Mouse (Mus musculus): ENCODE data around the gene Mmp14. TPM values are rescaled to one million over a fixed set of nuclear protein-coding genes. Genes with fewer than 3 reads are reported as not detected.

The Mmp14 gene
- total and polyA plus RNA-seq, 2 experiments from 2014 or later, result 41.8 to 46.4 TPM

DNA sequence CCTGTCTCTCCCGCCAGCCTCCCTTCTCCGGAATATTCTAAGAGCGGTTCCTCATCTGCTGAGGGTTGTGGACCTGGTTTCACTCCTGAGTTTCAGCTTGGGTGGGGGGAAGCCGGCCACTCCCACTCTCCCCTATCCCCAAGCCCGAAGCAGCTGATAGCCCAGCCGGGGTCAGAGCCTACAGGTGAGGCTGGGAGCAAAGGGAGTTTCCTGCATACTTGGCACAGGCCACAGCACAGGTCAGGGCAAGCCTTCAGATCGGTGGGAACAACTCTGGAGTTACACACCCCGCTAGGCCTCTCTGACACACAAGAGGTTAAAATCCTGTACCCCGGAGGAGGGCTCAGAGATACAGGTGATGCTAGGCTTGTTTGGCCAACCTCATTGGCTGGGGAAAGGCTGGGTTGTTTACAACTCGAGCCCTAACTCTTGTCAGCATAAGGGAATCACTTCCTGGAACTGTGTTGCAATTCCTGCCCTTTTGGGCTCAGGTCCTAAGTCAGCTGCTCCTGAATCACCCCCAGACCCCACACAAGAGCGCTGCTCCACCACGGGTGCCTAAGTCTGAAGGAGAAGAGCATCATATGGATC is 2.6 kb downstream of the Mmp14 start:
- 70% methylated on average over 12 of the region's 12 CpGs for WGBS
- Histone ChIP-seq H3K9me3 (ENCODE audit: low read length) (no peaks in the 10 kb centered on the region), H3K36me3 (ENCODE audit: insufficient read depth, low read length) (peaks cover 8% of the 10 kb centered on the region; the same call in 1 of the 2 replicates), H3K4me1 (ENCODE audit: insufficient read depth, low read length) (no peaks in the 10 kb centered on the region), H3K9ac (replicated peaks; ENCODE audit: low read length, poor library complexity, severe bottlenecking) (0 out of 2 replicates have a peak overlapping the region, but pooled peaks have one; percentile 5), H3K4me2 (ENCODE audit: low read depth, low read length, poor library complexity, severe bottlenecking) (peak overlapping the region; percentile 60), H3K27me3 (ENCODE audit: insufficient read depth, low read length) (no peaks in the 10 kb centered on the region), H3K27ac (ENCODE audit: low read depth, low read length) (no peak overlapping the region), H3K4me3 (ENCODE audit: low read depth, low read length) (peak overlapping the region; percentile 51)
- DNase-seq (ENCODE audit: low spot score), result no peak
- no peak for ATAC-seq (ENCODE audit: low FRiP score)
- TF ChIP-seq CTCF (IDR thresholded peaks at IDR 0.05), result no peak

DNA sequence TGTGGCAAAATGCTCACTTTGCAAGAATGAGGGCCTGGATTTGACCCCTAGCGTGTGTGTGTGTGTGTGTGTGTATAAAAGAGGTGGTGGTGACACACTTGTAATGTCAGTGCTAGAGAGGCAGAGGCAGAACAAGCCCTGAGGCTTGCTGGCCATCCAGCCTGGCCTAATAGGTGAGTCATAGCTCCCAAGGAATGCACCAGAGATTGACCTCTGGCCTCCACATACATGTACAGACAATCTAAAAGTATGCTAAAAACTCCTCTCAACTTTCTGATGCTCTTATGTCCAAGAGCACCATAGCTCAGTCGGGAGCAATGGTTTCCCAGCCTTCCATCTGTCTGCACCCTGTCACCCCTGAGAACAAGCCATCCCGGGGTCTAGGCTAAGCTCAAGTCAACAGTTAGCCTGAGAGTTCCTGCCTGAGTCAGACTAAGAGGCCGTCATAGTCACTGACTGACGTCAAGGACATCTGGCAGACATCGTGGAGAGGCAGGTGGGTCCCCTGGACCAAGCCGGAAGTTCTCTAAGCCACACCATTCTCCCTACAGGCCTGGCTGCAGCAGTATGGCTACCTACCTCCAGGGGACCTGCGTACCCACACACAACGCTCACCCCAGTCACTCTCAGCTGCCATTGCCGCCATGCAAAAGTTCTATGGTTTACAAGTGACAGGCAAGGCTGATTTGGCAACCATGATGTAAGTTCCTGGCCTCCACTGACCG is 3.9 kb downstream of the Mmp14 start:
- H3K9me3 ChIP-seq (ENCODE audit: low read length), result no peaks in the 10 kb centered on the region
- H3K27me3 ChIP-seq (ENCODE audit: insufficient read depth, low read length), result no peaks in the 10 kb centered on the region
- no peaks in the 10 kb centered on the region for H3K4me1 ChIP-seq (ENCODE audit: insufficient read depth, low read length)
- 86% methylated on average over 11 of the region's 11 CpGs for WGBS
- H3K9ac ChIP-seq (replicated peaks; ENCODE audit: low read length, poor library complexity, severe bottlenecking), result no peak overlapping the region
- H3K36me3 ChIP-seq (ENCODE audit: insufficient read depth, low read length), result peaks cover 3% of the 10 kb centered on the region; the same call in 1 of the 2 replicates
- no peak overlapping the region for H3K27ac ChIP-seq (ENCODE audit: low read depth, low read length)
- DNase-seq (ENCODE audit: low spot score) (no peak), ATAC-seq (ENCODE audit: low FRiP score) (no peak)
- H3K4me2 ChIP-seq (ENCODE audit: low read depth, low read length, poor library complexity, severe bottlenecking), result no peak overlapping the region
- no peak overlapping the region for H3K4me3 ChIP-seq (ENCODE audit: low read depth, low read length)
- no peak for TF ChIP-seq CTCF (IDR thresholded peaks at IDR 0.05)

DNA sequence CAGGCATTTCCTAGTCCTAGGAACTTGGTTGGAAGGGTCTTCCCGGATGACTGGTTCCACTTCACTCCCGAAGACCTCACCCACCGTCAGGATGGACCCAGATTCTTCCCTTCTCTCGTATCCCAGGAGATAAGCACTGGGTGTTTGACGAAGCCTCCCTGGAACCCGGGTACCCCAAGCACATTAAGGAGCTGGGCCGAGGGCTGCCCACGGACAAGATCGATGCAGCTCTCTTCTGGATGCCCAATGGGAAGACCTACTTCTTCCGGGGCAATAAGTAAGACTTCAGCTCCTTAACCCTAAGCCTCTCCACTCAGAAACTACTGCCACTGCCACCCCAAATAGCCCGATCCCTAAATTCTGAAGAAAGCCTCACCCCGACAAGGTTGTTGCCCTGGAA is 7.7 kb downstream of the Mmp14 start:
- Histone ChIP-seq H3K9ac (replicated peaks; ENCODE audit: low read length, poor library complexity, severe bottlenecking) (no peak overlapping the region), H3K4me1 (ENCODE audit: insufficient read depth, low read length) (no peaks in the 10 kb centered on the region), H3K9me3 (ENCODE audit: low read length) (no peaks in the 10 kb centered on the region), H3K27ac (ENCODE audit: low read depth, low read length) (no peak overlapping the region), H3K4me3 (ENCODE audit: low read depth, low read length) (no peak overlapping the region), H3K36me3 (ENCODE audit: insufficient read depth, low read length) (peaks cover 3% of the 10 kb centered on the region; the same call in 1 of the 2 replicates), H3K27me3 (ENCODE audit: insufficient read depth, low read length) (no peaks in the 10 kb centered on the region), H3K4me2 (ENCODE audit: low read depth, low read length, poor library complexity, severe bottlenecking) (no peak overlapping the region)
- 66% methylated on average over 12 of the region's 12 CpGs for WGBS
- DNase-seq (ENCODE audit: low spot score), result no peak
- ATAC-seq (ENCODE audit: low FRiP score), result no peak
- TF ChIP-seq CTCF (IDR thresholded peaks at IDR 0.05), result no peak

DNA sequence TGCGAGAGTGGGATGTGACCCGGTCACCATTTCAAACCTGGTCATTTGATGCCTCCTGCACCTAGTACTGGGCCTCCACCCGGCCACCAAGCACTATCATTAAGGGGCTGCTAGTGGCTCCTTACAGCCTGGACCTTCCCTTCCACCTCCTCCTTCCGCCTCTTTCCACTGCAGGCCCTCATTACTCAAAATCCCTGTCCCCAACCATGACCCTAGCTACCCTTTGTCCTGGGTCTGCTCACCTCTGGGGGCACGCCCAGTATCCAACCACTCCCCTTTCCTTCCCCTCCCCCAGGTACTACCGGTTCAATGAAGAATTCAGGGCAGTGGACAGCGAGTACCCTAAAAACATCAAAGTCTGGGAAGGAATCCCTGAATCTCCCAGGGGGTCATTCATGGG is 8.2 kb downstream of the Mmp14 start:
- Histone ChIP-seq H3K4me2 (ENCODE audit: low read depth, low read length, poor library complexity, severe bottlenecking) (no peak overlapping the region), H3K27ac (ENCODE audit: low read depth, low read length) (no peak overlapping the region), H3K27me3 (ENCODE audit: insufficient read depth, low read length) (no peaks in the 10 kb centered on the region), H3K9me3 (ENCODE audit: low read length) (no peaks in the 10 kb centered on the region), H3K36me3 (ENCODE audit: insufficient read depth, low read length) (peaks cover 3% of the 10 kb centered on the region; the same call in 1 of the 2 replicates), H3K4me1 (ENCODE audit: insufficient read depth, low read length) (no peaks in the 10 kb centered on the region), H3K4me3 (ENCODE audit: low read depth, low read length) (no peak overlapping the region), H3K9ac (replicated peaks; ENCODE audit: low read length, poor library complexity, severe bottlenecking) (no peak overlapping the region)
- 49% methylated on average over 7 of the region's 7 CpGs for WGBS
- no peak for DNase-seq (ENCODE audit: low spot score)
- no peak for ATAC-seq (ENCODE audit: low FRiP score)
- no peak for TF ChIP-seq CTCF (IDR thresholded peaks at IDR 0.05)

DNA sequence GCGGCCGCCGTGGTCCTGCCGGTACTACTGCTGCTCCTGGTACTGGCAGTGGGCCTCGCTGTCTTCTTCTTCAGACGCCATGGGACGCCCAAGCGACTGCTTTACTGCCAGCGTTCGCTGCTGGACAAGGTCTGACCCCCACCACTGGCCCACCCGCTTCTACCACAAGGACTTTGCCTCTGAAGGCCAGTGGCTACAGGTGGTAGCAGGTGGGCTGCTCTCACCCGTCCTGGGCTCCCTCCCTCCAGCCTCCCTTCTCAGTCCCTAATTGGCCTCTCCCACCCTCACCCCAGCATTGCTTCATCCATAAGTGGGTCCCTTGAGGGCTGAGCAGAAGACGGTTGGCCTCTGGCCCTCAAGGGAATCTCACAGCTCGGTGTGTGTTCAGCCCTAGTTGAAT is 9.1 kb downstream of the Mmp14 start:
- Histone ChIP-seq H3K4me3 (ENCODE audit: low read depth, low read length) (no peak overlapping the region), H3K9me3 (ENCODE audit: low read length) (no peaks in the 10 kb centered on the region), H3K4me1 (ENCODE audit: insufficient read depth, low read length) (no peaks in the 10 kb centered on the region), H3K27me3 (ENCODE audit: insufficient read depth, low read length) (no peaks in the 10 kb centered on the region), H3K4me2 (ENCODE audit: low read depth, low read length, poor library complexity, severe bottlenecking) (no peak overlapping the region), H3K27ac (ENCODE audit: low read depth, low read length) (no peak overlapping the region), H3K9ac (replicated peaks; ENCODE audit: low read length, poor library complexity, severe bottlenecking) (no peak overlapping the region), H3K36me3 (ENCODE audit: insufficient read depth, low read length) (peaks cover 3% of the 10 kb centered on the region; the same call in 1 of the 2 replicates)
- WGBS, result 95% methylated on average over 14 of the region's 14 CpGs
- no peak for DNase-seq (ENCODE audit: low spot score)
- no peak for TF ChIP-seq CTCF (IDR thresholded peaks at IDR 0.05)
- no peak for ATAC-seq (ENCODE audit: low FRiP score)

DNA sequence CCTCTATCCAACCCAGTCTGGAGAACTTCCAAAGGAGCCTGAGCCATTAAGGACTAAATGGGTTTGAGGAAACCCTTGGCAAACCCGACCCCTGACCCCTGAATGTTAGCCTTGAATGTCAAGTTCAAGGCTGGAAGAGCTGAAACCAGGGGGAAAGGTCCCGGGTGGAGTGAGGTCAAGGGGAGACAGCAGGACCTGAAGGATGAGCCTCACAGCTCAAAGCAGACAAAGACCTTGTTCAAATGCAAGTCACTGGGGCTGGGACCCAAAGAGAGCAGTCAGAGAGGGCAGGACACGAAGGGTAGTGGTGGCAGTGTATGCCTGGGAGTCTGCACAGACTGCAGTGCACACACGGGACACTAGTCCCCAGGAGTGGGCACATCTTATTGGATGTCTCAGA is 10.0 kb downstream of the Mmp14 start:
- no peak overlapping the region for H3K4me3 ChIP-seq (ENCODE audit: low read depth, low read length)
- no peaks in the 10 kb centered on the region for H3K9me3 ChIP-seq (ENCODE audit: low read length)
- TF ChIP-seq CTCF (IDR thresholded peaks at IDR 0.05), result no peak
- no peaks in the 10 kb centered on the region for H3K27me3 ChIP-seq (ENCODE audit: insufficient read depth, low read length)
- no peak overlapping the region for H3K9ac ChIP-seq (replicated peaks; ENCODE audit: low read length, poor library complexity, severe bottlenecking)
- no peak overlapping the region for H3K27ac ChIP-seq (ENCODE audit: low read depth, low read length)
- H3K4me1 ChIP-seq (ENCODE audit: insufficient read depth, low read length), result no peaks in the 10 kb centered on the region
- 77% methylated on average over 4 of the region's 4 CpGs for WGBS
- H3K36me3 ChIP-seq (ENCODE audit: insufficient read depth, low read length), result peaks cover 3% of the 10 kb centered on the region; the same call in 1 of the 2 replicates
- DNase-seq (ENCODE audit: low spot score) (no peak), ATAC-seq (ENCODE audit: low FRiP score) (no peak)
- no peak overlapping the region for H3K4me2 ChIP-seq (ENCODE audit: low read depth, low read length, poor library complexity, severe bottlenecking)
